Mouse (Mus musculus) heart, embryonic 14.5 days (tissue): ENCODE data around the gene Ankrd66. TPM values are rescaled to one million over a fixed set of nuclear protein-coding genes. Genes with fewer than 3 reads are reported as not detected.

Experiments
- ATAC-seq: fragments of 200-750 bp; cut with Nextera tagmentation; 2 replicates; pipeline ENCODE4 v1.8.0; 2017; ENCODE audit warnings: low read depth, moderate TSS enrichment; ENCODE audit not compliant: insufficient number of reproducible peaks, insufficient read depth, low FRiP score
- H3K27ac ChIP-seq, 2 experiments: fragments of 200-500 bp in 1 of 2; fragments of 300-500 bp in 1 of 2; sonication (generic) in 1 of 2; replicated peaks in 1 of 2; 2 replicates each; pipeline ENCODE4 v1.5.1; 2012 to 2014; ENCODE audit warnings: low read depth in 2 of 2, low read length in 2 of 2, control low read depth in 1 of 2, mild to moderate bottlenecking in 1 of 2, mixed read lengths in 1 of 2; ENCODE audit not compliant: control insufficient read depth in 1 of 2, insufficient read depth in 1 of 2
- H3K27me3 ChIP-seq: fragments of 300-500 bp; sonication (generic); 2 replicates; pipeline ENCODE4 v1.6.1; 2014; ENCODE audit warnings: mild to moderate bottlenecking, low read length, control low read depth; ENCODE audit not compliant: control insufficient read depth, insufficient read depth
- H3K36me3 ChIP-seq: fragments of 300-500 bp; sonication (generic); 2 replicates; pipeline ENCODE4 v1.6.1; 2014; ENCODE audit warnings: mild to moderate bottlenecking, control low read depth, low read length, mixed read lengths; ENCODE audit not compliant: control insufficient read depth, insufficient read depth
- H3K4me1 ChIP-seq, 2 experiments: fragments of 200-500 bp in 1 of 2; fragments of 300-500 bp in 1 of 2; sonication (generic) in 1 of 2; 2 replicates each; pipeline ENCODE4 v1.6.1; 2012 to 2014; ENCODE audit warnings: low read length in 2 of 2, control low read depth in 1 of 2, mixed read lengths in 1 of 2; ENCODE audit not compliant: control insufficient read depth in 2 of 2, insufficient read depth in 2 of 2
- H3K4me2 ChIP-seq: fragments of 300-500 bp; sonication (generic); 2 replicates; pipeline ENCODE4 v1.6.1; 2014; ENCODE audit warnings: mild to moderate bottlenecking, low read length
- H3K4me3 ChIP-seq, 2 experiments: fragments of 200-500 bp in 1 of 2; fragments of 300-500 bp in 1 of 2; sonication (generic) in 1 of 2; 2 replicates each; pipeline ENCODE4 v1.5.1; 2012 to 2014; ENCODE audit warnings: low read length in 2 of 2, mild to moderate bottlenecking in 2 of 2, control low read depth in 1 of 2, low read depth in 1 of 2, moderate library complexity in 1 of 2; ENCODE audit not compliant: control insufficient read depth in 1 of 2, insufficient read depth in 1 of 2
- H3K9ac ChIP-seq: fragments of 300-500 bp; sonication (generic); 2 replicates; pipeline ENCODE4 v1.6.1; 2014; ENCODE audit warnings: mild to moderate bottlenecking, low read length
- H3K9me3 ChIP-seq: fragments of 300-500 bp; sonication (generic); 2 replicates; pipeline ENCODE4 v1.6.1; 2016; ENCODE audit warnings: low read length, control low read depth; ENCODE audit not compliant: control insufficient read depth
- WGBS: fragments of 180-500 bp; shearing (Covaris S2); extraction: QIAGEN DNeasy Blood & Tissue Kit; methylation state at CpG from one replicate; pipeline ENCODE4 v1.1.7; 2014; 5-methylcytosine and 5-hydroxymethylcytosine counted together
- polyA plus RNA-seq: library from polyadenylated mRNA; unstranded; fragments of >200 nt; fragmentation: Nextera tagmentation; extraction: Ambion mirVana; gene quantifications from 2 replicates; pipeline ENCODE4 v1.2.1, GENCODE M21; 2014

Gene Ankrd66
- polyA plus RNA-seq: 0.26 TPM in 1 of 2 replicates, not detected in the other

DNA sequence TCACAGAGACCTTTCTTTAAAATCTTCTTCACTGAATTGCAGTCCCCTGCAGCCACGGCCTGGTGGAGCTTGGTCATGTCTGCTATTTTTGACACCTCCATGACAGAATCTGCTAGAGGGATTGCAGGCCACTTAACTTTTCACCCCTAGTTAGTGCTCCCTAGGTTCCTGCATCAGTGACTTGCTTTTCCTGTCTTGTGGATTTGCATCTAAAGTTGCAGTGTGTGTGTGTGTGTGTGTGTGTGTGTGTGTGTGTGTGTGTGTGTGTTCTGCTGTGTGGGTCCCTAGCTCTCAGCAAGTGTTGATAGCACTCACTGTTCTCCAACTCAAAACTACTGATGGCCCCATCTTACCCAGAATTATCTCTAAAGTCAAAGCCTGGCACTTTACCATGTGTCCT, at the start of gene Ankrd66:
Ankrd66 (minus strand) TSS at position 101 of the 400 bp plus-strand sequence.
- no peak within 1 kb of the TSS for H3K9ac ChIP-seq
- H3K36me3 ChIP-seq: no peaks in the 10 kb centered on the region
- H3K27ac ChIP-seq: no peak within 1 kb of the TSS
- H3K9me3 ChIP-seq: no peaks in the 10 kb centered on the region
- H3K4me2 ChIP-seq: no peak within 1 kb of the TSS
- WGBS: 15% methylated on average over 1 of the region's 1 CpGs
- no peak for ATAC-seq
- H3K27me3 ChIP-seq: no peaks in the 10 kb centered on the region
- no peak within 1 kb of the TSS for H3K4me3 ChIP-seq
- H3K4me1 ChIP-seq: peaks cover 0 to 4% of the 10 kb centered on the region in 2 experiments; a peak in 1 of 4 replicates

- no peaks in the 10 kb centered on the region for H3K27me3 ChIP-seq
- 0 out of 2 replicates have a peak, but pooled peaks cover 1% of the 10 kb centered on the region for H3K9me3 ChIP-seq
- H3K36me3 ChIP-seq: no peaks in the 10 kb centered on the region
- ATAC-seq: no peak
- 72% methylated on average over 21 of the region's 21 CpGs for WGBS
- no peak overlapping the region for H3K4me2 ChIP-seq
- H3K9ac ChIP-seq: no peak overlapping the region
- H3K4me1 ChIP-seq: no peaks in the 10 kb centered on the region
- no peak overlapping the region for H3K27ac ChIP-seq
- no peak overlapping the region for H3K4me3 ChIP-seq
These were observed 49.2 kb upstream of the Ankrd66 start for GRCm38 (mm10) chr17:43592296-43593291.

DNA sequence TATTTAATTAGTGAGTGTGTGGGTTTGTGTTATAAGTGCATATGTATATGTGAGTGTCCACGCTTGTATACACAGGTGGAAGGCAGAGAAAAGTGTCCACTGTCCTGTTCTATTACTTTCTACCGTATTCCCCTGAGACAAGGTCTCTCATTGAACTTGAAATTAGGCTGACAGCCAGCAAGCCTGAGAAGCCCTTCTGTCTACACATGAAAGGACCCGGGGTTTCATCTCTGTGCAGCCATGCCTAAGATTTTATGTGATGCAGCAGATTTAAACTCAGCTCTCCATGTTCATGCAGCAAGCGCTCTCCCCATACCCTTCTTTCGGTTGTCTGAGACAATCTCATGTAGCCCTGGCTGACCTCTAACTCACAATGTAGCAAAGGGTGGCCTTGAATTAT, 47.1 kb upstream of the Ankrd66 start:
- H3K9me3 ChIP-seq: no peaks in the 10 kb centered on the region
- H3K4me3 ChIP-seq: no peak overlapping the region
- no peak overlapping the region for H3K4me2 ChIP-seq
- no peak overlapping the region for H3K27ac ChIP-seq
- WGBS: 88% methylated on average over 5 of the region's 5 CpGs
- no peaks in the 10 kb centered on the region for H3K36me3 ChIP-seq
- H3K4me1 ChIP-seq: no peaks in the 10 kb centered on the region
- H3K9ac ChIP-seq: no peak overlapping the region
- H3K27me3 ChIP-seq: no peaks in the 10 kb centered on the region
- no peak for ATAC-seq

DNA sequence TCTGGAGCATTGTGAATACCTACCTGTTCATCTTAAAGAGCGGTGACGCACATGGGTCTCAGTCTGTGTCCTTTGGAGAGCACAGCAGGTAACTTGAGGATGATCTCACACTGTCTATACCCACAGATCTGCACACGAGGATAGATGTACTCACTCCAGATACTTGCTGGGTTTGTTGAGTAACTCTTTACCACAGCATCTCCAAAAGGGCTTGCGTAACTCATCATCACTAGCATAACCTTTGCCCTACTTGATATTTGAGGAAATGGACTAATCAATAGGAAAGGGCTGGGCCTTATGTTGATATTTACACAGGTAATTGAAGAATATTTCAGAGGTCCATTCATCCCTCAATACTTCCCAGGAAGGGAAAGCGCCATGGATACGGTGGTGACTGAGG, 46.3 kb upstream of the Ankrd66 start:
- no peak overlapping the region for H3K4me2 ChIP-seq
- no peak overlapping the region for H3K4me3 ChIP-seq
- no peaks in the 10 kb centered on the region for H3K9me3 ChIP-seq
- no peaks in the 10 kb centered on the region for H3K27me3 ChIP-seq
- H3K9ac ChIP-seq: no peak overlapping the region
- 92% methylated on average over 6 of the region's 6 CpGs for WGBS
- no peaks in the 10 kb centered on the region for H3K36me3 ChIP-seq
- H3K27ac ChIP-seq: no peak overlapping the region
- H3K4me1 ChIP-seq: no peaks in the 10 kb centered on the region
- ATAC-seq: no peak

- Histone ChIP-seq H3K36me3 (no peaks in the 10 kb centered on the region), H3K9ac (no peak overlapping the region), H3K4me3 (no peak overlapping the region), H3K27me3 (no peaks in the 10 kb centered on the region), H3K4me2 (no peak overlapping the region), H3K27ac (no peak overlapping the region), H3K4me1 (peaks cover 0 to 3% of the 10 kb centered on the region in 2 experiments; a peak in 1 of 4 replicates), H3K9me3 (no peaks in the 10 kb centered on the region)
- ATAC-seq: no peak
- 73% methylated on average over 2 of the region's 2 CpGs for WGBS
These were observed 43.8 kb upstream of the Ankrd66 start for GRCm38 (mm10) chr17:43587278-43587677.

GRCm38 (mm10) chr17:43584771-43585170, 41.3 kb upstream of the Ankrd66 start:
- no peak for ATAC-seq
- no peak overlapping the region for H3K4me2 ChIP-seq
- H3K27me3 ChIP-seq: no peaks in the 10 kb centered on the region
- H3K9me3 ChIP-seq: no peaks in the 10 kb centered on the region
- no peak overlapping the region for H3K9ac ChIP-seq
- no peak overlapping the region for H3K27ac ChIP-seq
- WGBS: 60% methylated on average over 7 of the region's 7 CpGs
- peaks cover 11 to 13% of the 10 kb centered on the region in 2 experiments for H3K4me1 ChIP-seq
- H3K4me3 ChIP-seq: no peak overlapping the region
- H3K36me3 ChIP-seq: no peaks in the 10 kb centered on the region

DNA sequence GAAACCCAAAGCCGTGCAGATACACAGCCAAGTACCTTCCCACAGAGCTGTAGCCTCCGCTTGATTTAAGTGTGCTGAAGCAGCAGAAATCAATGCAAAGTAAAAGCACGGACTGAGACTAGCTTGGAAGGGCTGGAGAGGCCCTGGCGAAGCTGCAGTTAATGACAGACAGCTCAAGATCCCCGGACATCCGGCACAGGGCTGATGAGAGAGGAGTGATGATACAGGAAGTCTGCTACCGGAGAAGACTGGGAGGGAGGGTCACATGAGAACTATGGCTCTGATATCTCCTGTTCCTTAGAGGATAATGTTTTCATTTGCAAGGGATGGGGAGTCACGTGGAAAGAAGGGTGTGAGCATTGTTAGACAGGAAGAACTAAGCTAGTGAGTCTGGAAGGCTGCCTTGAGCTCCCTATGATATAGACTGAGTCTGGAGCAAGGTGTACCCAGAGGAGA, 37.6 kb upstream of the Ankrd66 start:
- ATAC-seq: peak; percentile 69
- Histone ChIP-seq H3K4me1 (peaks cover 11 to 13% of the 10 kb centered on the region in 2 experiments), H3K4me2 (peak overlapping the region; percentile 46), H3K27ac (peak overlapping the region; percentile 34 to 51), H3K9ac (no peak overlapping the region), H3K4me3 (no peak overlapping the region), H3K9me3 (no peaks in the 10 kb centered on the region), H3K36me3 (no peaks in the 10 kb centered on the region), H3K27me3 (no peaks in the 10 kb centered on the region)
- WGBS: 17% methylated on average over 8 of the region's 8 CpGs
